Mouse (Mus musculus): ENCODE results near the gene Ppp2r2d.

Ppp2r2d gene

DNA sequence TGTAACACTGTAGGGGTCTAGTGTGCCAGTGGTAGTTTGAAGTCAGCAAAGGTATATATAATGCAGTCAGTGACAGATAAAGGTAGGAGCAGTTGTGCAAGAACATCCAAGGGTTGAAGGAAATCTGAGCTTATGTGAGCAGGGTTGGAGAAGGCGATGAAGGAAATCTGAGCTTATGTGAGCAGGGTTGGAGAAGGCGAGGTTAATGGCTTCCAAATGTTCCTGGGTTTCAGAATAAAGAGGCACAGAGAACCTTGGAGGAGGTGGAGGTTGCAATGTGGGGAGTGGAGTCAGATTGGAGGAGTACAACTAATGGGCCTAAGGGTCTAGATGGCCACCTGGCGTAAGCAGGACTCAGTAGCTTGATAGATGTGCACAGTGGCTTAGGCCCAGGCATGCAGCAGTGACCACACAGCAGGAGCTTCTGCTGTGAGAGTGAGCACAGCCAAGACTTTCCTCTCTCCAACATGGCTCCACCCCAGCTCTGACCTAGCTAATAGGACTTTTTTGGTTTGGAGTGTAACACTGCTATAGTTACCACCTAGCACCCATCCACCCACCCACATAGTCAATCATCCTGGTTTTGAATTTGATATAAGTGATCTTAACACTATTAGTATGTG, 18.2 kb downstream of the Ppp2r2d start:
- DNase-seq = peak; percentile 37 to 53

DNA sequence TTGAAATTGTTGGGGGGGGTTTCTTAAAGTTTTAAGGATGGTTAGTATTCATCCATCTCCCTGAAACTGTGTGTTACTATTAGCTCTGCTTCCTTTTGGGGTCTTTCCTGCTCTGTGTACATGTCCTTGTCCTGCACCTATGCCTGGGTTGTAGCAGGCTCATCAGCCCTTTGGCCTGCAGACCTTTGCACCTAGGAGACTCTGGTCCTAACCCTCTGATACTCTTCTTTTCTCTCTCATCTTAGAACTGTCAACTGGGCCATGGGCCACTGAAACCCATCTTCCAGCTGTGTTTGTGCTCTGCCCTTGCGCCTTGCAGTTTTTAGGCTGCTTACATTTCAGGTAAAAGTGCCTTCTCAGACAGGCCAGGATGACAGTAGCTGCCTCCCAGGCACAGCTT, 18.9 kb downstream of the Ppp2r2d start:
- no peak for DNase-seq

DNA sequence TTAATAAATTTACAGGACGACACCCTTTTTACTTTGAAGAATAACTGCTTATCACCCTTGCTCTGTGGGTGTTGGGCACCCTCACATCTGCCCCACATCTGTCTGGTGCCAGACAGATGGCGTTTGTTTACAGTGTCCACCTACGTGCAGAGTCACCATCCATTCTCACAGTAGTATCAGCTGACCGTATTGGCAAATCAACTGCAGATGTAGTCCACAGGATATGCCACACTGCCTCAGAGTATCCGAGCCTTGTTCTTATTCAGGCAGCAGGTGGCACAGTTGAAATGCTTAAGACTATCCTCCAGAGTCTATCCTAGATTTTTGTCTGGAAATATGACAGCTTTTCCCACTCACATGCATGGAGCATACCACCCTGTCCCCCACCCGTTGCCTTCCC, 21.4 kb downstream of the Ppp2r2d start:
- no peak for DNase-seq

DNA sequence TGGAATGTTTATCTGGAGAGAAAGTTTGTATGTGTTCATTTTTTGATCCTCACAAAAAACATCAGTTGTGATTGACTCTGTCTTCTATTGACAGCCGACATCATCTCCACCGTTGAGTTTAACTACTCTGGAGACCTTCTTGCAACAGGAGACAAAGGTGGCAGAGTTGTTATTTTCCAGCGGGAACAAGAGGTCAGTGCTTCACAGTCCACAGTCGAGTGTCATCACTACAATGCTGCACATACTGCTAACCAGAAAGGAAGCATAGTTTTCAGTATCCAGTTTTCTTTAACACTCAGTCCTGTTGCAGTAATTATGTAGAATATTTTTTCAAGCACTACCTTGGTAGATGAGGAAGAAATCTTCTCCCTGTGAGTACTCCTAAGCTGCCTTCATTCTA, 22.4 kb downstream of the Ppp2r2d start:
- DNase-seq = no peak

DNA sequence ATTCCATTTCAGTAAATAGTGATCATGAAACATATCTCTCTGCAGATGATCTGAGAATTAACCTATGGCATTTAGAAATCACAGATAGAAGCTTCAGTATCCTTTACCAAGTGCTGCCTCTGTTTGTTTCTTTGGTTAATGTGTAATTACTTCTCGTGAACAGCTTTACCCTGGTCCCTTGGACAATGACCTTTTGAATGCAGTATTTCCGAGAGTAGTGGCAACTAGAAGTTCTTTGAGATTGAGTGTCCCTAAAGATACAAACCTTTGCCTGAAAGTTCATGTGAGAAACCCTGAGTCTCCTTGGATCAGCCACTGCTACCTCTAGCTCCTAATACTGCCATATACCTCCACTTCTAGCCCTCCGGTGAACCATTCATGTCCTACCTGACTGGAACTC, 27.1 kb downstream of the Ppp2r2d start:
- DNase-seq = no peak

DNA sequence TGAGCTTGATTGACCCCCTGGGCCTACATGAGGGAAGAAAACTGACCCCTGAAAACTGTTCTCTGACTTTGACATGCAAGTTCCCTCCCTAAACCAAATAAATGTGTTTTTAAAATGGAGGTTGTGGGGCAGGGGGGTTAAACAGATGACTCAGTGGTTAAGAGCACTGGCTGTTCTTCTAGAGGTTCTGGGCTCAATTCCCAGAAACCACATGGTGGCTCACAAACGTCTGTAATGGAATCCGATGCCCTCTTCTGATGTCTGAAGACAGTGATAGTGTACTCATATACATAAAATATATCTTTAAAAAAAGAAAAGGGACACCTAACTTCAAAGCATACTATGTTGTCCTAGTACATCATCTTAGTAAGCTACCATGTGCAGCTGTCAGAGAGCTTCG, 29.2 kb downstream of the Ppp2r2d start:
- peak in 1 of 2 experiments; percentile 22 for DNase-seq

DNA sequence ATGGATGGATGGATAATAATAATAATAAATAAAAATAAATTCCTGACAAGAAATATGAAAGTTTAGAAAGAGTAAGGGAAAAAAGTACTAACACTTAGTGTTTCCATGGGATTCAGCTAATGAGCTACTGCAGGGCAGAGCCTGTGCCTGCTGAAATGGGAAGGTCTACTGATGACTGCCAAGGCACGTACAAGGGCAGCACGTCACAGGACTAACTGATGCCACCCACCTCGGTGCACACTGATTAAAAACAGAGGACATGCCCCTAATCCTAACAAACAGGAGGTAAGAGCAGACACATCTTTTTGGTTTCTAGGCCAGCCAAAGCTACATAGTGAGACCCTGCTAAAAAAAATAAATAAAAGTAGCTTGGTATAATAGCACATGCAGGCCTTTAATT, 37.8 kb downstream of the Ppp2r2d start:
- no peak for DNase-seq

DNA sequence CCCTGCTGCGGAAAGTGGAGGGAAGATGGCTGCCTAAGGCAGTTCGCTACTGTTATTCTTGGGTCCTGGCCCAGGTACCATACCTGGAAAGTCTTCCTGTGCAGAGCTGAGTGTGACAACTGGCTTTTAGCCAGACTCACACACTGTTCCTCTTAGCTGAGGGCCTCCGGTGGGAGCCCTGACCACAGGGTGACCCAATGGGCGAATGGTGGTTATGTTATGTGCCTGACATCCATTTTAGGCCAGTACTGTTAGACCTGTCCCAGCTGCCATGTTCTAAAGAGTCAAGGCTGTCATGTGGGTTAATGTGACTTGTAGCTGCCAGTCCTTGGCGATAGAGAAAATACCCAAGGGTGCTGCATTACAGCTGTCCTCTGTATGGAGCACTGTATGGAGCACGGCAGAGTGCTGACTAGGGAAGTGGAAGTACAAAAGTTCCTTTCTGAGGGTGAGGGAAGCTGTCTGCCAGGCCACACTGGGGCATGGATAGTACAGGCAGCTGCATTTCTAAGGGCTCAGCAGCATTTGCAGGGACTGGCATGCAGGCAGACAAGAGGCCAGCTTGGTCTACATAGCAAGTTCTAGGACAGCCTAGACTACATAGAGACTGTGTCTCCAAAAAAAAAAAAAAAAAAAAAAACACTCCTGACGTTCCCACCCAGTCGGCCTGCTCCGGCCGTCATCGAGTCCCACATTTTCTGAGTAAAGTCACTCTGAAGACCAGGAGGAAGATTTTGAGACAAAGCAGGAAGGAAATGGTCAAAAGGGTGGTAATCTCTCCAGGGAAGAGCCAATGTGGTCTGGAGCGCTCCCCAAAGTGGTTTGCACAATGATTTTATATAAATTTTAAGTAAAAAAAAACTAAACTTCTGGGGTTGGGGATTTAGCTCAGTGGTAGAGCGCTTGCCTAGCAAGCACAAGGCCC, 39.7 kb downstream of the Ppp2r2d start:
- no peak for DNase-seq

DNA sequence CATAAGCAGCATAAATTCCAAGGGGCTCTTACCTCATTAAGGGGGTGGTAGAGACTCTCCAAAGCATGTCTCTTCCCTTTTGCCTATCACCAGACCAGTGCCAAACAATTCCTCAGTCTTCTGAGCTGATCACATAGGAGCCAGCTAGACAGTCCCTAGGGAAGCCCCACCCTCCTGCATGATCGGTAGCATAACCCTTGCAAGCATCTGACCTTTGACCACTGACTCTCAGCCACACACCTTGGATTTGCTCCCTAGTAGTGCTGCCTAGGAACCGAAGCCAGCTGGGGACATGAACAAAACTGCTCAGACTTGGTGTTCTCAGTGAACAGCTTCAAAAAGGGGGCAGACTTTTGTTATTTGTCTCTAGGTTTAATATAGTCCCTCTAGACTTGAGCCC, 52.2 kb downstream of the Ppp2r2d start:
- DNase-seq = no peak

DNA sequence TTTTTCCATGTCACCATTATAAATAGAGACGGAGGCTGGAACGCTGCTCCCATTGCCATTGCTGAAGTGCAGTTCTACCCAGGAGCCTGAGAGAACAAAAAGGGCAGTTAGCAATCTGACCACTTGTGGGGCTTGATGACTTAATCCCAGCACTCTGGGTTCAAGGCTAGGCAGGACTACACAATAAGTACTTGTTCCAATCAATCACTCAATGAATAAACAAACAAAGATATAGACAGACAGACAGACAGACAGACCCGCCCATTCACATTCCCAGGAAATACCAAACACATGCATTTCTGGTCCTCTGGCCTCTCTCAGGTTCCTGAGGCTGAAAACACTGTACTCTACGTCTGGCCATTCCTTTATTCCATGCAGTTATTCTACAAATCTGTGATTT, 52.9 kb downstream of the Ppp2r2d start:
- DNase-seq = no peak

DNA sequence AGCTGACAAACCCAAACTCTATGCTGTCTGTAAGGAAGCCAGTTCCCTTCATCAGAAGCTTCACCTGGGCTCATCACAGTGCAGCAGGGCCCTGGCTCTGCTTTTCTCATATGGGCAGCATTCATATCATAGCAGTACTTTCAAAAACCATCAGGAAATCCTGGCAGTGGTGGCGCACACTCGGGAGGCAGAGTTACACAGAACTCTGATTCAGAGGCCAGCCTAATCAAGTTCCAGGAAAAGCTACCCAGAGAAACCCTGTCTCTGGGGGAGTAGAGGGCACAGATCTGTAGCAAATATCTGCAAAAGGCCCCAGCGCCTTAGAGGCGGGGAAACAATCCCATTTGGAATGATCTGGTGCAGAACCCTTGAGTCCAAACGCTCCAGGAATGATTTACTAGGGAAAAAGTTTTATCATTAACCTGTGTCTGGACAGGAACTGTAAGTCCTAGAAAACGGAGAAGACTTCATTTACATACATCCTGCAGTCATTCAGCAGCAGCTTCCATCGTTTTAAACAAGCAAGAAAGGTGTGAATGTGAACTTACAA, 58.1 kb downstream of the Ppp2r2d start:
- no peak for DNase-seq

DNA sequence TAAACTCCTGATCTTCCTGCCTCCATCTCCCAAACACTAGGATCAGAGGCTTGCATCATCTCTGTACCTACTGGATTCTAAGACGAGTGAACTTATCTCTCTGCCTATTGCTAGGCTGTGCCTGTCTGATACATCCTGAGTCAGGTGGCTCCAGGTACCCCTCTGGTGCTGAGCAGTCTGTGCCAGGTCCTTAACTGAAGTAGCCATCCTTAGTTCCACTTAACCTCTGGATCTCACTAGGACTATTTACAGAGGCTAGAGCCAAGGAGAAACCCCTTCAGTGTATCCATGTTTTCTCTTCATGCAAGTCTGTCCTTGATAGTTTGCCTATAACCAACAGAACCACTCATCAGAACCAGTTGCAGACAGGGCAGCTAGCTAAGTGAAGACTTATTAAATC, 60.6 kb downstream of the Ppp2r2d start:
- DNase-seq = no peak

DNA sequence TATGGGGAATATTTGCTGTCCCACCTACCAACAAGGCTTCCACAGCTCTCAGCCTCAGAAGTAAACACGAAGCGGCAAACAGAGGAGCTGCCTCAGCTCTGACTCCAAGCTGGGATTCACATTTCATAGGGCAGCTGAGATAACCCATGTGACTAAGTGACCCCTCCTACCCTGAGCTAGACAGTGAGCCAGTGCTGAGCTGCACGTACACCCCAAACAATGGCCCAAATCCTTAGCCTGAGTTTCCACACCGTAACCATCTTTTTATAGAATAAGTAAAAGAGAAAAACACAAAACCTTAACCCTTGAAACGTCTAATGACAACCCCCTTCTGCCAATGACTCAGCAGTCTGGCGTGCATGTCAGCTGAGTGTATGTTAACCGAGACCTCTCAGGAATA, 61.2 kb downstream of the Ppp2r2d start:
- DNase-seq = peak; percentile 37 to 49

DNA sequence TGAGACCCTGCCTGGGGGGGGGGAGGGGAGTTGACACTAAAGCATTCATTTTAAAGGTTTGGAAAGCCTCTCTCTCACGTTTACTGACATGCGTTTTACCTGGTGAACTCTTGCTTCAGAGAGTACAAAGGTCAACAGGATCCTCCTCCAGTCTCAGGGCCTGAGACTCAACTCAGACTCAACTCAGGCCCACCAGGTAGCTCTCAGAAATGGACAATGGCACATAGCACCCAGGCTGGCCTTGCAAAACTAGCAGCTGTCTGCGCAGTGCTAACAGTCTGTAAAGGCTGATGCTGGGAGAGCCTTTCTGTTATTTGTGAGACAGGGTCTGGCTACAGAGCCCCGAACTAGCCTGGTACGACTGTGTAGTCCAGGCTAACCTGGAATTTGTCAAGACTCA, 62.1 kb downstream of the Ppp2r2d start:
- DNase-seq = no peak

DNA sequence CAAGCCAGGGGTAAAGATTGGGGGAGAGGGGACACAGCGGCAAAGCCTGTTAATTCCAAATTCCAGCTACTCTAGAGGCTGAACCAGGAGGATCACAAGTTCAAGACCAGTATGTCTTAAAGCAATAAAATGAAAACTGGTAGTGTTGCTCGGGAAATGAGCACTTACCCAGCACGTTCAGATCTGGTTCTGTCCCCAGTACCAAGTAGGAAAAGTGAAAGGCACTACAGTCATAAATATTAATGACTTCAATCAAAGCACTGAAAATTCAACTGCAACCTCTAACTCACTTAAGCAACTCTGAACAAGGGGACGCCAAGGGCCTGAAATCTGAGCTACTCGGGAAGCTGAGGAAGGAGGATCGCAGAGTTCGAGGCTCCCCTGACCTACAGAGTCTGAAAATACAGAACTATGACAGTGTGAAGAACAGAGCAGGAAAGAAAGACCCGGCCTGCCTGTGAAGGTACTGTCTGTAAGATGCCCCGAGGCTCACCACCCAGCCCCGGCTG, 62.9 kb downstream of the Ppp2r2d start:
- DNase-seq = no peak

DNA sequence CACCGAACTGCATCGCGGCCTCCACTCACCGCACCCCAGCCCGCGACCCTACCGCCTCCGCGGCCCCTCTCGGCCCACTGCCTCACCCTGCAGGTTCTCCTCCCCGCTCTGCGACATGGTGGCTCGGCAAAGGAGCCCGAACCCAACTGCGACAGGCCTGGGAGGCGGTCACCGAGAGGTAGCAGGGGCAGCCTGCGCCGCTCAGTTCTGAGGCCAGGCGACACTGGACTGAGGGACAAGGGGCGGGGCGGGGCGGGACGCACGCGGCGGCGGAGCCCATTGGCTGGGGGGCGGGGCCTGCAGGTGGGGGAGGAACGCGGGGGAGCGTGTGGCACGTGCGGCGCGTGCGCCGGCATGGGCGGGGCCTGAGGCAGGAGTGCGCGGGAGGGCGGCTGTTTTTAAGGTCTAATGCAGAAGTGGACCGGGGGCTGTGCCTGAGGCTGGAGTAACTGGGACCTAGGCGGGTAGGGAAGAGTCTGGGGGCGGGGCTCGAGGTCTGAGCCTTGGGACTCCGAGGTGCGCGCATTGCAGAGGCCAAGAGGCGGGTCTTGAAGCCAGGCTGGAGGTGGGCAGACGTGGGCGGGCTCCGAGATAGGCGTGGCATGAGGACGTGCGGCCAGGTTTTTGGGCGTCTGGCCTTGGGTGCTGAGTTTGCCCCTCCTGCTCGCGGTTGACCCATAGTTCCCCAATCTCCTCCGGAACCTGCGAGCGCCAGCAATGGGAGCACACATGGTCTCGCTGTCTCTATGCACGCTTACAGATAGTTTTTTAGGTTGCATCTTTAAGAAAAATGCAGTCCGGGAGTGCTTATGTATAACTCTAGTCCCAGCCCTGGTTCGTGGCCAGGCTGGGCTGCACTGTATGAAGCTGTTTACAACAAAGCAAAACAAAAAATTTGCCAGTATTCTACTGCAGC, 63.7 kb downstream of the Ppp2r2d start, which contains the start of gene Bnip3:
Bnip3 (minus strand) TSS at position 243 of the 916 bp plus-strand sequence.
- peak; percentile 93 to 96 for DNase-seq

DNA sequence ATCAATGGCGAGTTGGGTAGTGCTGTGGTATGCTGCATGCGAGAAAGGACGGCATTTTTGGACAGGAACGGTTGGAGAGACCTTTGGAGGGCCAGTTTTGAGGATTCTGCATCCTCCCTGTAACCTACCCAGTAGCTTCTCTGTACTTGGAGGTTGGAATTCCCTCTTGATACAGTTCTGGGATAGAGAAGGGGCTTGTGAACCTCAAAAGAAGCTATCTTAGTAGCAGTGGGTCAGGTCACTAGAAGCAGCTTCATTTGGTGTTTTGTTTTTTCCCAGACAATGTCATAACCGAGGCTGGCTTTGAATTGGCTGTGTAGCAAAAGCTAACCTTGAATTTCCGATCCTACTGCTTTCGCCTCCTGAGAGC, 64.3 kb downstream of the Ppp2r2d start:
- no peak for DNase-seq

DNA sequence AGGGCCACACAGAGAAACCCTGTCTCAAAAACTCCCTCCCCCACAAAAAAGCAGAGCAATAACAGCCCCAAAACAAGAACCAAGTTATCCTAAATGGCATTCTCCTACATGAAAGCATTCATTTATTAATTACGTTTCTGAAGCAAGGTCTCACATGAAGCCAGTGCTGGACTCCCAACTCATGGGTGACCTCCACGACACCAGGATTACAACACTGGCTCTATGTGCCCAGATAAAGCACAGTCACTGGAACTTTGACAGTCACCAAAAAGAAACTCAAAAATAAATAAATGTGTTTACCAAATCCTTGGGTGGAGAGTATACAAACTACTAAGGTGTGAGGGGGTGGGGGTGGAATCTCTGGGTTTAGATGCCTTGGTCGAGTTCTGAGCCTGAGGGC, 67.7 kb downstream of the Ppp2r2d start:
- DNase-seq = no peak

DNA sequence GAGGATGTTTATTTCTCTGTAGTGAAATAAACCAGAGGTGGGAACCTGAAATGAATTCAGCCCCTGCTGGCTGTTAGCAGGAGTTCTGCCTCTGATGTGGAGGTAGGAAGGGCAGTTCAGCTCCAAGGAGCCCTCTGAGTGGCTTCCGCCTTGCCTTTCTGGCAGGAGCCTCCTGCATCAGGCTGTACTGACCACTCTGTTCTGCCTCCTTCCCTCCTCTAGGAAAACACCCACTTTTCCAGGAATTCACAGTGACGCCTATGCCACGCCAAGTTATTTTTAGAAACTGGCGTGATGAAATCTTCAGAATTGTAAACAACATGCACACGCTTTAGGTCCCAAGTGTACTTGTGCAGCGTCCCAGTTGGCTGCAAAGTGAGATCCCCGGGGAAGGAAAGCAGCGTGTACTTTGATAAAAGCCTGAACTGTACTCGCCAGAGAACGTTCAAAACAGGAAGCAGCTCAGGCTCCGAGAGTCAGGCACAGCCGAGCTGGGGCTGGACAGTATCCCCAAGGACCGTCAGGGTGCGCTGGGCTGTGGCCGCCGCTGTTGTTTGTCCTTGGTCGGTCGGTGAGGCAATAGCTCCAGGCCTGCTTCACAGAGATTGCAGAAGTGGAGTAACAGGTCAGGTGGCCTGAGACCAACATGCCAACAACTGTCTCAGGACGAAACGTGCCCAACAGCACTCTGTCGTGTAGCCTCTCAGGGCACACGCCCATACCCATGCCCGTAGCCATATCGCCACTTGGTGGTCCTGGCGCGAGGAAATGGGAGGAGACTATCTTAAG, 73.5 kb downstream of the Ppp2r2d start:
- peak; percentile 45 to 50 for DNase-seq

DNA sequence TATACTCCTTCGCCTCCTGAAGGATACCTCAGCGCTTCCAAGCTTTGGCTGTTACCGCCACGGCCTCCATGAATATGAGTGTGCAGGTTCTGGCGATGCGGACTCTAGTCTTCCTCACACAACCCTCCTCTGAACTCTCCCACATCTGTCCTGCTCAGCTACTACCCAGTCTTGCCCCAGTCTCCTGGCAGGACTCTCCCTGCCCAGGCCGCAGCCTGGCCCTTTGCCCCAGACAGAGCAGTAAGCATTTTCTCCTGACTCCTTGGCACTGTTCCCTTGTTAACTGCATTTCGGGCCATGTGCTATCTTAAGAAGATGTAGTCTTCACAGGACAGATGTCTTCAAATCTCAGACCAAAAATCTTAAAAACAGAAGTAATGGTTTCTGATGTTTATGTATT, 75.7 kb downstream of the Ppp2r2d start:
- no peak for DNase-seq

DNA sequence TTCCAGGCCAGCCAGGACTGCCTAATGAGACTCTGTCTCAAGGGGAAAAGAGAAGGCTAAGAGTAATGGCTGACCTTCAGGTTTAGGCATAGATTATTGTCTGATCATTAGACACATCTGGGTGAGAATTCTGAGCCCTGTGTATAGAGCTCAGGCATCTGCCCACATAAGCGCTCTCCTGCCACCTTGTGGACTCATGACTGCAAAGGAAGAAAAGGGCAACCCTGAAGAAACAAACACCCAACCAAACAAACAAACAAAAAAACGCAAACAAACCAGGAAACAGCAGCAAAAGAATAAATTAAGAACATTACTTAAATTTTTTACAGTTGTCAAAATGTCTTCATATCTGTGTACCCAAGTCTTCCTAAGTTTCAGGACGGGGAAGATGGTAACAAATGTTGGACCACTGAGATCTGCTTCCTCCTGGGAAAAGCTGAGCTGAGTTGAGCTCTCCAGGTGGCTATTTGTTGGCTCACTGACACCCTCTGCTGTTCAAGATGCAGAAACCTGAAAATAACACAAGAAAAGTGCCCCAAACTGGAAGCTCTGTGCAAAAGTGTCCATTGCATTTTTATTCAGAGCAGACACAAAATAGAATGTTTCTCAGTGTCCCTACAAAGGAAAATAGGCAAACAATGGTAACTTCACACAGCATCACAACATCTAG, 78.0 kb downstream of the Ppp2r2d start:
- DNase-seq = peak in 1 of 2 experiments; percentile 46
